Mouse (Mus musculus): ENCODE results near the gene Arfgef2. TPM values are rescaled to one million over a fixed set of nuclear protein-coding genes. Genes with fewer than 3 reads are reported as not detected.
A peak's percentile ranks its signal among the peaks of the same experiment; 100 is the strongest.

The Arfgef2 gene
- polyA plus RNA-seq (2016; fragmentation: Nextera tagmentation; extraction: Ambion mirVana), result 6.3 and 8.2 TPM in 2 replicates

- peak within 1 kb of the TSS; percentile 81 for H3K4me3 ChIP-seq
- H3K36me3 ChIP-seq, result no peaks in the 10 kb centered on the region
- WGBS, result under 1% methylated on average over 50 of the region's 76 CpGs
- peak within 1 kb of the TSS; percentile 92 for H3K27ac ChIP-seq
- no peaks in the 10 kb centered on the region for H3K27me3 ChIP-seq (ENCODE audit: insufficient read depth, poor library complexity, severe bottlenecking)
- peak; percentile 96 for DNase-seq (ENCODE audit: low spot score)
- peaks cover 13% of the 10 kb centered on the region for H3K4me1 ChIP-seq
- H3K9me3 ChIP-seq, result no peaks in the 10 kb centered on the region
Observed at GRCm38 (mm10) chr2:166805250-166806172, at the start of gene Arfgef2. TSS of gene Arfgef2 (plus strand) at chr2:166805588.

GRCm38 (mm10) chr2:166757969-166758368 lies 47.4 kb upstream of the Arfgef2 start:
- H3K36me3 ChIP-seq, result no peaks in the 10 kb centered on the region

GRCm38 (mm10) chr2:166764051-166764450 lies 41.3 kb upstream of the Arfgef2 start:
- Histone ChIP-seq H3K27ac (no peak overlapping the region), H3K9me3 (no peaks in the 10 kb centered on the region), H3K4me3 (no peak overlapping the region), H3K4me1 (0 out of 2 replicates have a peak, but pooled peaks cover 3% of the 10 kb centered on the region), H3K36me3 (no peaks in the 10 kb centered on the region), H3K27me3 (ENCODE audit: insufficient read depth, poor library complexity, severe bottlenecking) (no peaks in the 10 kb centered on the region)
- DNase-seq (ENCODE audit: low spot score), result no peak
- WGBS, result 43% methylated on average over 5 of the region's 5 CpGs

More at GRCm38 (mm10) chr2:166757969-166758368, 47.4 kb upstream of the Arfgef2 start:
- peaks cover 7% of the 10 kb centered on the region; the same call in 1 of the 2 replicates for H3K4me1 ChIP-seq
- 5% methylated on average over 3 of the region's 3 CpGs for WGBS
- H3K27me3 ChIP-seq (ENCODE audit: insufficient read depth, poor library complexity, severe bottlenecking), result peaks cover 19% of the 10 kb centered on the region; the same call in 1 of the 2 replicates
- no peaks in the 10 kb centered on the region for H3K9me3 ChIP-seq
- H3K4me3 ChIP-seq, result no peak overlapping the region
- no peak for DNase-seq (ENCODE audit: low spot score)
- H3K27ac ChIP-seq, result no peak overlapping the region

- Histone ChIP-seq H3K27ac (no peak overlapping the region), H3K9me3 (no peaks in the 10 kb centered on the region), H3K4me3 (no peak overlapping the region), H3K36me3 (no peaks in the 10 kb centered on the region), H3K27me3 (ENCODE audit: insufficient read depth, poor library complexity, severe bottlenecking) (no peaks in the 10 kb centered on the region), H3K4me1 (0 out of 2 replicates have a peak, but pooled peaks cover 3% of the 10 kb centered on the region)
- WGBS, result 65% methylated on average over 9 of the region's 9 CpGs
- no peak for DNase-seq (ENCODE audit: low spot score)
Observed at GRCm38 (mm10) chr2:166767591-166767990, 37.8 kb upstream of the Arfgef2 start.

GRCm38 (mm10) chr2:166771396-166771795 lies 34.0 kb upstream of the Arfgef2 start:
- no peaks in the 10 kb centered on the region for H3K4me1 ChIP-seq
- DNase-seq (ENCODE audit: low spot score), result no peak
- H3K9me3 ChIP-seq, result no peaks in the 10 kb centered on the region
- WGBS, result 64% methylated on average over 11 of the region's 11 CpGs
- no peak overlapping the region for H3K4me3 ChIP-seq
- H3K36me3 ChIP-seq, result no peaks in the 10 kb centered on the region
- H3K27ac ChIP-seq, result no peak overlapping the region
- no peaks in the 10 kb centered on the region for H3K27me3 ChIP-seq (ENCODE audit: insufficient read depth, poor library complexity, severe bottlenecking)

GRCm38 (mm10) chr2:166773587-166773986 lies 31.8 kb upstream of the Arfgef2 start:
- Histone ChIP-seq H3K27me3 (ENCODE audit: insufficient read depth, poor library complexity, severe bottlenecking) (no peaks in the 10 kb centered on the region), H3K27ac (no peak overlapping the region), H3K4me3 (no peak overlapping the region), H3K36me3 (no peaks in the 10 kb centered on the region), H3K9me3 (no peaks in the 10 kb centered on the region), H3K4me1 (no peaks in the 10 kb centered on the region)
- DNase-seq (ENCODE audit: low spot score), result no peak
- WGBS, result 76% methylated on average over 10 of the region's 10 CpGs

GRCm38 (mm10) chr2:166774275-166774674 lies 31.1 kb upstream of the Arfgef2 start:
- 86% methylated on average over 10 of the region's 10 CpGs for WGBS
- Histone ChIP-seq H3K4me3 (no peak overlapping the region), H3K27ac (no peak overlapping the region), H3K36me3 (no peaks in the 10 kb centered on the region), H3K9me3 (no peaks in the 10 kb centered on the region), H3K4me1 (no peaks in the 10 kb centered on the region), H3K27me3 (ENCODE audit: insufficient read depth, poor library complexity, severe bottlenecking) (no peaks in the 10 kb centered on the region)
- DNase-seq (ENCODE audit: low spot score), result no peak

- WGBS, result 71% methylated on average over 11 of the region's 11 CpGs
- H3K4me1 ChIP-seq, result peaks cover 3% of the 10 kb centered on the region; the same call in 1 of the 2 replicates
- H3K4me3 ChIP-seq, result no peak overlapping the region
- no peaks in the 10 kb centered on the region for H3K9me3 ChIP-seq
- no peak overlapping the region for H3K27ac ChIP-seq
- no peaks in the 10 kb centered on the region for H3K36me3 ChIP-seq
- peaks cover 3% of the 10 kb centered on the region; the same call in 1 of the 2 replicates for H3K27me3 ChIP-seq (ENCODE audit: insufficient read depth, poor library complexity, severe bottlenecking)
- no peak for DNase-seq (ENCODE audit: low spot score)
Observed at GRCm38 (mm10) chr2:166775357-166775893, 30.0 kb upstream of the Arfgef2 start.

- peaks cover 9% of the 10 kb centered on the region; the same call in 1 of the 2 replicates for H3K27me3 ChIP-seq (ENCODE audit: insufficient read depth, poor library complexity, severe bottlenecking)
- no peaks in the 10 kb centered on the region for H3K9me3 ChIP-seq
- peaks cover 8% of the 10 kb centered on the region for H3K4me1 ChIP-seq
- H3K27ac ChIP-seq, result no peak overlapping the region
- no peak for DNase-seq (ENCODE audit: low spot score)
- H3K4me3 ChIP-seq, result no peak overlapping the region
- H3K36me3 ChIP-seq, result no peaks in the 10 kb centered on the region
- WGBS, result 17% methylated on average over 2 of the region's 2 CpGs
Observed at GRCm38 (mm10) chr2:166776272-166776671, 29.1 kb upstream of the Arfgef2 start.

- Histone ChIP-seq H3K9me3 (no peaks in the 10 kb centered on the region), H3K4me1 (peaks cover 10% of the 10 kb centered on the region), H3K27me3 (ENCODE audit: insufficient read depth, poor library complexity, severe bottlenecking) (peaks cover 13% of the 10 kb centered on the region; the same call in 1 of the 2 replicates), H3K36me3 (no peaks in the 10 kb centered on the region), H3K27ac (0 out of 2 replicates have a peak overlapping the region, but pooled peaks have one; percentile 10), H3K4me3 (no peak overlapping the region)
- no peak for DNase-seq (ENCODE audit: low spot score)
- WGBS, result 67% methylated on average over 8 of the region's 8 CpGs
Observed at GRCm38 (mm10) chr2:166779956-166780355, 25.4 kb upstream of the Arfgef2 start.

GRCm38 (mm10) chr2:166780980-166781578 lies 24.3 kb upstream of the Arfgef2 start:
- peaks cover 19% of the 10 kb centered on the region for H3K4me1 ChIP-seq
- no peak overlapping the region for H3K4me3 ChIP-seq
- DNase-seq (ENCODE audit: low spot score), result peak; percentile 87
- H3K27me3 ChIP-seq (ENCODE audit: insufficient read depth, poor library complexity, severe bottlenecking), result peaks cover 16% of the 10 kb centered on the region; the same call in 1 of the 2 replicates
- H3K27ac ChIP-seq, result no peak overlapping the region
- 13% methylated on average over 9 of the region's 9 CpGs for WGBS
- H3K36me3 ChIP-seq, result no peaks in the 10 kb centered on the region
- H3K9me3 ChIP-seq, result no peaks in the 10 kb centered on the region

- WGBS, result 79% methylated on average over 6 of the region's 6 CpGs
- no peaks in the 10 kb centered on the region for H3K9me3 ChIP-seq
- no peak for DNase-seq (ENCODE audit: low spot score)
- H3K4me1 ChIP-seq, result peaks cover 30% of the 10 kb centered on the region
- H3K4me3 ChIP-seq, result no peak overlapping the region
- no peak overlapping the region for H3K27ac ChIP-seq
- no peaks in the 10 kb centered on the region for H3K36me3 ChIP-seq
- peaks cover 16% of the 10 kb centered on the region; the same call in 1 of the 2 replicates for H3K27me3 ChIP-seq (ENCODE audit: insufficient read depth, poor library complexity, severe bottlenecking)
Observed at GRCm38 (mm10) chr2:166784376-166784775, 21.0 kb upstream of the Arfgef2 start.

All from heart, embryonic 10.5 days (tissue).